Mouse (Mus musculus) ES-CJ7 (cell line): ENCODE data around the gene Slc7a7.

ENCODE experiments used
- DNase-seq: peaks from one replicate; pipeline ENCODE4 v3.0.0; 2011; ENCODE audit warnings: low read depth, low spot score

The Slc7a7 gene

DNA sequence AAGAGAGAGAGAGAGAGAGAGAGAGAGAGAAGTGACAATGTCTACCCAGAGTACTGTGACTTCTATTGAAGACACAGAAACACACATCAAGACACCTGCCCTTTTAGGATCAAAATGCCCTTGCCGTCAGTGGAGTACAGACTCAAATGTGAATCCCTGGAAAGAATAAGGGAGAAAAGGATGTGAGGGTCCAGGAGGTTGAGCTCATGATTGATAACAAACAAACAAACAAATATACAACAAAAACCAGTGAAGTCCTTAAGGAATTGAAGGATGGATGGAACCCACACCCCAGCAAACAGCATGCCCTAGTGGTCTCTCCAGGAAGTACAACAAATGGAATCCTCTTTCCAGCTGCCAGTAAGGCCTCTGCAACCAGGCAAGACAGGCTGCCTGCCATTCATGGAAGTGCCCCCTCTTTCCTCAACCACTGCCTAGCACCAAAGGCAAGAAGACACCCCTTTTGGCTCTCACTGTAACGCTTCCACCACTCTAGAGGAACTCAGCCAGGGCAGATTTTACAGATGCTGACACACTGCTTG lies 4.9 kb downstream of the Slc7a7 start:
- peak; percentile 81 for DNase-seq

- peak; percentile 98 for DNase-seq
Measured at GRCm38 (mm10) chr14:54412000-54412576, 5.5 kb downstream of the Slc7a7 start.

DNA sequence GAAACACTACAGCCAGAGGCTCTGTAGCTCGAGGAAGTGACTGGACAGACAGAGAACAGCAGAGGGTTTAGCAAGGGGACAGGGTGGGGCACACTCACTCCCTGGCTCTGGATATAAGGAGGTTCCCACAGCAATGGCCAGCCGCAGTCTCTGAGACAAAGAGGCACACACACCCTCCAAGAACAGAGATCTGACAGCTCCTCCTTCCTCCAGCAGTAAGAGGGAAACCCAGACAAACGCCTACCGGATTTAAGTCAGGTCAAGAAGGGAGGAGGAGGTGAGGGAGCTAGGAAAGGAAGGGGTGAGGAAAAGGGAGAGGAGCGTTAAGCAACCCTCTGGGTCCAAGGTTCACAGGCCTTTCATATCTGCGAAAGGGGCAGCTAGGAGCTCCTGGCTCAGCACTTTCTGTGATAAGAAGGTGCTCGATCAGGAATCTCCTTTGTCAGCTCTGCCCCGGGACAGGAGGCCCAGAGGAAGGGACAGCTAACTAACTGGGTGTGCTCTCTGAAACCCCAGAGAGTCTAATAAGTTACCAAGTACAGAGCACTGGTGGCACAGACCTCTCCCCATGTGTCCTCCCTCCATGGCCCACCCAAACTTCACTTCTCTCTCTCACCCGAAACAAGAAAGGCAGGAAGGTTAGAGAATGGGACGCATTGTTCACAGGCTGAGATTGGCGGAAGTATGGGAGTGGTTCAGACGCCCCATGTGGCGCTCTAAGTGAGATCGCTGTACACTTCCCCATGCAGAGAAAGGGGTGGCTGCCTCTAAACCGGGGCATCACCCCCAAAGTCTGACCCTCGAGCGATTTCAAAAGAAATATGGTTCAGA lies 7.4 kb downstream of the Slc7a7 start:
- peak; percentile 67 for DNase-seq

DNA sequence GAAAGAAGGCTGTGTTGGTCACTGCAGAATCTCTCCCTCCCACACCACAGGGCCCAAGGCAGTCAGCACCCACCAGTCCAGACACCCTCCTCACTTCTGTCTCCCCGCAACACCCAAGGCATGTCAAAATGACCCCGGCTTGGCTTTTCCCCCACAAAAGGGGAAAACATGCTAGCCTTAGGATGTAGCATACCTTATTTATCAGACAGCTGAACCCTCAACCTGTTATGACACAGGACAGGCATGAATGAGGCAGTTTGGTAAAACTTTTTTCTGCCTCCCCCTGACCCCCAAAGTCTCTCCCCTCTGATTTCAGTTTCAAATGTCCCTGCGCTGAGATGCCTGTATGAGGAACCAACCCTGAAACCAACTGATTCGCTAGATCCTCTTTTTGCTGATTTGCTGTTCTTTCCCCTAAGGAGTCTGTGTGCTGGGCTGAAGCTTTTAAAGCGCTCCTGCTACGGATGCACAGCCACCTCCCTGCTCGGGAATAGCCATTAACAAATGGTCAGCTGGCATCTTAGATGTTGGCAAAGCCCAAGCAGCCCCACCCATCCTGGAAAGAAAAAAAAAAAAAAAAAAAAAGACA lies 8.4 kb downstream of the Slc7a7 start:
- DNase-seq: no peak

GRCm38 (mm10) chr14:54408336-54409056 lies 9.1 kb downstream of the Slc7a7 start:
- DNase-seq: no peak

DNA sequence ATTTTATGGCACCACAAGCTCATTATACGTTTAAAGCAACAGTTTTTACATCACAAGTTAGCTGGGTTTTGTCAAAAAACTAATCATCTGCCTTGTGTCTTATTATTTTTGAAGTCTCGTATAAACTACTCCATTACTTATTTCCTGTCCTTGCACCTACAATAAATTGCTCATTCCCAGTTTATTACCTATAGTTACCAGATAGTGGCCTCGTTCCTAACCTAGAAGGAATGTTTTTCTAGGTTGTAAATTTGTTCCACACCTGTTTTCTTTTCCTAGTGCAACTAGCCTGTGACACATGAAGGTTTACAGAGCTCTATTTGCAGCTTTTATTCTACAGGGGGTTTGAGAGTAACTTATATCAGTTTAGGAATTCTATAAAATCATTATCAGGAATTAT lies 15.9 kb downstream of the Slc7a7 start:
- DNase-seq: no peak

GRCm38 (mm10) chr14:54398921-54399382 lies 18.6 kb downstream of the Slc7a7 start:
- DNase-seq: no peak

GRCm38 (mm10) chr14:54398528-54398916 lies 19.1 kb downstream of the Slc7a7 start:
- DNase-seq: no peak

- DNase-seq: no peak
Measured at GRCm38 (mm10) chr14:54397872-54398527, 19.6 kb downstream of the Slc7a7 start.

DNA sequence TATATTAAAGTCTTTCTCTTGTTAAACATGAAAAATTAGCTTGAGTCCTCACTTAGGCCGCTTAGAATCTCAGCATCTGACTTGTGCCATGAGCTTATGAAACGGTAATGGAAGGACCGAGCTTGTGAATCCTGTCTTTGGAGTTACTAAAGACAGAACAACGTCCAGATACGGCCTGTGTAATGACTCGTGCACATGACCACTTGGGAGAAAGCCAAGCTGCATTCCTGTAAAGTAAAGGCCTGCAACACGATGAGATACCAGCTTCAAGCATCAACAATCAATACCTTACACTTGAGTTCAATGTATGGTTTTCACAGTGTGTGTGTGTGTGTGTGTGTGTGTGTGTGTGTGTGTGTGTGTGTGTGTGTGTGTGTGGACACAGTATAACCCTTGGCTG lies 20.9 kb downstream of the Slc7a7 start:
- DNase-seq: no peak

DNA sequence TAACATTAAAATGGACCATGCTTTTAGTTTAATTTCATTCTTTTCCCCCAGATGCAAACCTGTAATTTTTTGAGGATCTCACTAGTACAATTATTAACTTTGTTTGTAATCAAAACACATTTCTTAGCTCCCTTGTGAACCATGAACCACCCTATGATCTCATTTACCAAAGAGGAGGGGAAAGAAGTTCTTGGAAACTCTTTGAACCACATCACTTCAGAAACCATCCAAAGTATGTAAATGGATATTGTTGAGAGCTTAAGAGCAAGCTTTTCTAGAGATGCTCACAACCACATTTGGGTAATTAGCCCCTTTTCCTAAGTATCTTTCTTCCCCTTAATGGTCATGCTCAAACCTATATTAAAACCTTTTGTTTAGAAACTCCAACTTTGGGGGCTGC lies 23.3 kb downstream of the Slc7a7 start:
- DNase-seq: no peak

GRCm38 (mm10) chr14:54393794-54394193 lies 23.8 kb downstream of the Slc7a7 start:
- no peak for DNase-seq

DNA sequence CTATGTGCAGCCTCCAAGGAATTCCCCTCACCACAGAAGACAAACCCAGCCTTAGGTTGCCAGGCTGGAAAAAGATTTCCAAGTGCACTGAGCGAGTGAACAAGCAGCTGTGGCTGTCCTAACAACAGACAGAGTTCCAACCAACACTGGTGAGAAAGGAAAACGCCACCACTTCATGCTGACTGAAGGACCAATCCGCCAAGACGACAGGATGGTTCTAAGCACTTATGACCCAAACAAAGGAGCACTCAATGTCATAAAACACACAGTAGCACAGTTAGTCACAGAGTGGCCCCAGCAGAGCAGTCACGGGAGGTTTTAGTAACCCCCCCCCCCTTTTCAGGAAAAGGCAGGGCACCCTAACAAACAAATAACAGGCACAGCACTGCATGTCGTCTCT lies 26.7 kb downstream of the Slc7a7 start:
- no peak for DNase-seq

GRCm38 (mm10) chr14:54387546-54387945 lies 30.0 kb downstream of the Slc7a7 start:
- DNase-seq: no peak

DNA sequence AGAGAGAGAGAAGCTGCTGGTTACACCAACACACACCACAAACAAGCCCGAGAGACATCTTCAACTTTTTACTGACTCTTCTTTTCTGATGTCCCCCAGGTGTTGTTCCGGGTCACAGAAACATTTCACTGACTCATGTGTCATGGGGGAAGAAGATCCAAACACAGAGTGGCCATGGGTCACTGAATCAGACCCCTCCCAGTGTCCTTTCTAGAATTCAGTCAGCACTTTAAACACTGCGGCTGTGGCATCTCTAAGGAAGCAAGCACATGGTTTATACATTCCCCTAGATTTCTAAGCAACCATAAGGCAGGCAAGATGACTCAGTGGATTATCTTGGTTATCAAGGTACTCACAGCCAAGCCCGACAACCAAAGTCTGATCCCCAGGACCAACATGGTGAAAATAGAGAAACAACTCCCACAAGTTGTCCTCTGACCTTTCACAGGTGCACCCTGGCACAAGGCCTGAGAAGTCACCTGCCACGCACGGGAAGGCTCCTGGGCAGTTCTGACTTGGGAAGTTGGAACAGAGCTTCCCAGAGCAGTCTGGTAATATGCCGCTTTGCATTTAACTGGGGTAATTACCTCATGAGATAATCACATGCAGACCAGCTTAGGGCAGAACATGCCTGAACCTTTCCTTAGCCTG lies 31.5 kb downstream of the Slc7a7 start:
- DNase-seq: no peak

- no peak for DNase-seq
Measured at GRCm38 (mm10) chr14:54384396-54384795, 33.2 kb downstream of the Slc7a7 start.

DNA sequence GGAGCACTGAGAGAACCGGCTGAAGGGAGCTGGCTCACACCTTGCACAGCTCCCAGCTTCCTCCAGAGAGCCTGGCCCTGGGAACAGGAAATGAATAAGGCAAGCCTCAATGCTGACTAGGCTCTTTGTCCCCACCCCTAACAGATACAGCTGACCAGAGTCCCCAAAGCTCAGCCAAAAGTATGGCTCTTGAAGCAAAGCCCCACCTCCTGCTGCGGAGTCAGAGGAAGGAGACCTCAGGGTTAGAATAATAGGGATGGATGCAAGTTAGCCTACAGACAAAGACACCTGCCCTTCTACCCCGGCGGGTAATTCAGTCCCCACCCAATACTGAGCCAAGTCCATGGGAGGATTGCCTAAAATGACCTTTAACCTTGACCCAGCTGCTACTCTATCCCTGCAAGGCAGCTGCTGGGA lies 34.2 kb downstream of the Slc7a7 start:
- peak; percentile 96 for DNase-seq

DNA sequence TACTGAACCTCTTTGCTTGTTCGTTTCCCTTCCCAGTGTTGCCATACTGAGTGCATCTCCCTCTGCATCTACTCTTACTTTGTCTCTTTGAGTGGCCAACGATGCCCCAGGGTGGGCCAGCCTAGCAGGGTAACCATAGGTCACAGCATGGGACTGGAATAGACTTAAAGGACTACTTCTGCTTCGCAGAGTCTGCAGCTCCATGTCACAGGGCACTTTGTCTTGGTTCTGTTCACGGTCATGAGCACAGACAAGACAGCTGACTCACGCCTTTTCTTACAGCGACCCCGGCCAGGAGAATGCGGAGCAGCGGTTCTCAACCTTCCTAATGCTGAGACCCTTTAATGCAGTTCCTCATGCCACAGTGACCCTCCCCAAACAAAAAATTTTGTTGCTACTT lies 34.9 kb downstream of the Slc7a7 start:
- DNase-seq: peak; percentile 27

- DNase-seq: no peak
Measured at GRCm38 (mm10) chr14:54381816-54382215, 35.8 kb downstream of the Slc7a7 start.

GRCm38 (mm10) chr14:54380616-54381015 lies 37.0 kb downstream of the Slc7a7 start:
- peak; percentile 35 for DNase-seq

DNA sequence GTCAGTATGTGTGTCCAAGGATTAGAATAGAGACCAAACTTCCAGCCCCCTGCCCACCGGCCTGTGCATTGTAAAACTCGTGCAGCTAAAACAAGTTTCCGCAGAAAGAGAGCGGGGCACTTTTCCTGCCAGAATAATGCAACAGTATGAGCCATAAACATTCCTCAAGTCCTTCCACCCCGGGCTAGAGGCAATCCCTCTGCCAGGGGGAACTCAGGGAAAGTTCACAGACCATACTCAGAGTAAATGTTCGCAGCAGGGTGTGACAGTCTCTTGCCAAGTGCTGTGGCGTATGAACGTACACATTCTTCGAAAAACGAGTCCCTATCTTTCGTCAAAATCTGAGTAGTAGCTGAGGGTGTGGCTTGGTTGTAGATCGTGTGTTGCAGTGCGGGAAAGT lies 38.0 kb downstream of the Slc7a7 start:
- peak; percentile 28 for DNase-seq
